Mouse (Mus musculus) liver, postnatal 0 days (tissue): ENCODE measurements around the gene E130309D02Rik. TPM values are rescaled to one million over a fixed set of nuclear protein-coding genes. Genes with fewer than 3 reads are reported as not detected.

Experiments
- ATAC-seq: fragments of 200-750 bp; cut with Nextera tagmentation; 2 replicates; pipeline ENCODE4 v1.8.0; 2017; ENCODE audit warnings: mild to moderate bottlenecking, moderate library complexity
- DNase-seq: peaks from one replicate; pipeline ENCODE4 v3.0.0-alpha.2; 2016
- H3K27ac ChIP-seq: fragments of 300-500 bp; sonication (generic); 2 replicates; pipeline ENCODE4 v1.5.1; 2014; ENCODE audit warnings: antibody characterized with exemption, moderate library complexity, mild to moderate bottlenecking, low read depth
- H3K27me3 ChIP-seq: fragments of 300-500 bp; sonication (generic); 2 replicates; pipeline ENCODE4 v1.6.1; 2014; ENCODE audit warnings: low read length, control low read depth, mixed read lengths; ENCODE audit not compliant: insufficient read depth
- H3K36me3 ChIP-seq: fragments of 300-500 bp; sonication (generic); replicated peaks from 2 replicates; pipeline ENCODE4 v1.6.1; 2014; ENCODE audit warnings: mild to moderate bottlenecking, control low read depth, low read length, moderate library complexity, mixed read lengths; ENCODE audit not compliant: insufficient read depth
- H3K4me1 ChIP-seq: fragments of 300-500 bp; sonication (generic); 2 replicates; pipeline ENCODE4 v1.6.1; 2014; ENCODE audit warnings: antibody characterized with exemption, mild to moderate bottlenecking, control low read depth; ENCODE audit not compliant: insufficient read depth
- H3K4me2 ChIP-seq: fragments of 300-500 bp; sonication (generic); 2 replicates; pipeline ENCODE4 v1.6.1; 2014; ENCODE audit warnings: low read depth, mild to moderate bottlenecking, low read length, moderate library complexity, mixed read lengths
- H3K4me3 ChIP-seq: fragments of 300-500 bp; sonication (generic); 2 replicates; pipeline ENCODE4 v1.5.1; 2014; ENCODE audit warnings: low read depth, low read length
- H3K9ac ChIP-seq: fragments of 300-500 bp; sonication (generic); replicated peaks from 2 replicates; pipeline ENCODE4 v1.6.1; 2014; ENCODE audit warnings: mild to moderate bottlenecking, moderate library complexity
- H3K9me3 ChIP-seq: fragments of 300-500 bp; sonication (generic); 2 replicates; pipeline ENCODE4 v1.6.1; 2016; ENCODE audit warnings: mild to moderate bottlenecking, control low read depth, low read length, mixed read lengths
- CTCF ChIP-seq: sonication (generic); IDR thresholded peaks from 2 replicates; pipeline ENCODE4 v1.5.1; 2016; ENCODE audit warnings: antibody characterized with exemption, low read depth
- EP300 ChIP-seq: IDR thresholded peaks from 2 replicates; pipeline ENCODE4 v1.6.1; 2016; ENCODE audit warnings: antibody characterized with exemption, low read depth, mild to moderate bottlenecking
- WGBS: fragments of 180-500 bp; shearing (Covaris S2); extraction: QIAGEN DNeasy Blood & Tissue Kit; methylation state at CpG from one replicate; pipeline ENCODE4 v1.1.7; 2014; ENCODE audit not compliant: insufficient replicate concordance; 5-methylcytosine and 5-hydroxymethylcytosine counted together
- polyA plus RNA-seq: library from polyadenylated mRNA; unstranded; fragments of >200 nt; fragmentation: Nextera tagmentation; extraction: Ambion mirVana; gene quantifications from 2 replicates; pipeline ENCODE4 v1.2.1, GENCODE M21; 2015

Gene E130309D02Rik
- polyA plus RNA-seq, 1 experiment from 2014 or later: 12.8 TPM

DNA sequence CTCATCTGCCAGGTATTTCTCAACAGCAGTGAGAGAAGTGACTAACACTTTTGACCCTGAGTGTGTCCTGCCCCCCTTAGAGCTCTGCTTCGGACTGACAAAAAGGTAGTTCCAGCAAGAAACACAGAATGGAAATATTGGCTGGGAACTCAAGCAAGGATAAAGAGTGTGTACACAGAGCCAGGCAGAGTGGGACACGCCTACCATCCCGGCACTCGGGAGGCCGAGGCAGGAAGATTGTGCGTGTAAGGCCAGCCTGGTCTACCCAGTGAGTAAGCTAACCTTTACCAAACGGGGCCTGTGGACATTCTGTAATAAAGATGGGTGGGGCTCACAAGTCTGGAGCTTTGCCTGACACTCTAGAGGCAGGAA is 19.9 kb upstream of the E130309D02Rik start:
- TF ChIP-seq EP300: no peak
- TF ChIP-seq CTCF: no peak
- Histone ChIP-seq H3K27me3 (no peaks in the 10 kb centered on the region), H3K4me1 (no peaks in the 10 kb centered on the region; the same call in 1 of the 2 replicates), H3K9me3 (no peaks in the 10 kb centered on the region), H3K4me3 (no peak overlapping the region), H3K9ac (no peak overlapping the region), H3K36me3 (no peaks in the 10 kb centered on the region), H3K27ac (no peak overlapping the region), H3K4me2 (no peak overlapping the region)
- WGBS: 69% methylated on average over 7 of the region's 7 CpGs
- ATAC-seq (no peak), DNase-seq (no peak)

DNA sequence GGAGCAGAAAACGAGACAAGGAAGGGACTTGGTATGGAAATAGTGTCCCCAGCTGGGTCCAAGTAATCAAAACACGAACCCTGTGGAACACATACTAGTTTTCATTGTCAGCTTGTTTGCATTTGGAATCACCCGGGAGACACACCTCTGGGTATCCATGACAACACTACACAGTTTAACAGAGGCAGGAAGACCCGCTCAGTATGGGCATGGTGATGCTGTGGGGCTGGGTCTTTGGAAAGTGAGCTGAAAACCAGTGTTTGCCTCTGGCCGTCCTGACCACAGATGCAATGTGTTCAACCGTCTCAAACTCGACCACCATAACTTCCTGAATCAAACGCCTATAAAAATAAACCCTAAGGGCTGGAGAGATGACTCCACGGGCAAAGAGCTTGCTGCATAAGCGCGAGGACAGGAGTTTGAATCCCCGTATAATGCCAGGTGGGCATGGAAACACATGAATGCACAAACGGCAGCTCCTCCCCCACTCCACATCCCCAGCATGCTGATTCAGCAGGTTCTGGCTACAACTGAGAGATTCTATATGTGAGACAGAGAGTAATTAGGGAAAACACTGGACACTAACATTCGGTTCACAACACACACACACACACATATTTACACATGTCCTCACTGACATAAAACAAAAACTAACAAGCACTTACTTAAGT is 19.4 kb upstream of the E130309D02Rik start:
- no peak overlapping the region for H3K4me2 ChIP-seq
- no peaks in the 10 kb centered on the region for H3K36me3 ChIP-seq
- no peaks in the 10 kb centered on the region for H3K9me3 ChIP-seq
- no peak overlapping the region for H3K9ac ChIP-seq
- no peak for TF ChIP-seq CTCF
- TF ChIP-seq EP300: no peak
- no peak for DNase-seq
- H3K27ac ChIP-seq: no peak overlapping the region
- no peak for ATAC-seq
- no peaks in the 10 kb centered on the region for H3K27me3 ChIP-seq
- peaks cover 5% of the 10 kb centered on the region for H3K4me1 ChIP-seq
- H3K4me3 ChIP-seq: no peak overlapping the region
- 49% methylated on average over 14 of the region's 14 CpGs for WGBS

DNA sequence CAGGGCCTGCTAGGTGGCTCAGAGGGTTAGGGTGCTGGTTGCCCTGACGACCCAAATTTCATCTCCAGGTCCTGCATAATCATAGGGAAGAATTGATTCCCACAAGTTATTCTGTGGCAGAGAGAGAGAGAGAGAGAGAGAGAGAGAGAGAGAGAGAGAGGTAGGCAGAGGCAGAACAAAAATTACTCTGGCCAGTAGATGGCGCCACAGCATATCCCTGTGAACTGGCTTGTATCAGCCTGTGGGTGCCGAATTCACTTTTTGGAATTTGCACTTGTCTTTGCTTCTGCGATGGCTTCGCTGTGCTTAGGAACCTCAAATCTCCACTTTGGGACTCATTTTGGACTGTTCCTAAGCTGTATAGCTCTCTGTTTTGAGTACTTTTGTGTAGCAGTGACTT is 18.7 kb upstream of the E130309D02Rik start:
- Histone ChIP-seq H3K9me3 (no peaks in the 10 kb centered on the region), H3K27me3 (no peaks in the 10 kb centered on the region), H3K4me1 (peaks cover 6% of the 10 kb centered on the region), H3K36me3 (no peaks in the 10 kb centered on the region), H3K4me3 (no peak overlapping the region), H3K4me2 (0 out of 2 replicates have a peak overlapping the region, but pooled peaks have one; percentile 33), H3K27ac (no peak overlapping the region), H3K9ac (no peak overlapping the region)
- TF ChIP-seq EP300 (no peak), CTCF (peak; percentile 84)
- whole genome bisulfite sequencing: 8% methylated on average over 5 of the region's 5 CpGs
- no peak for ATAC-seq
- DNase-seq: peak; percentile 81

DNA sequence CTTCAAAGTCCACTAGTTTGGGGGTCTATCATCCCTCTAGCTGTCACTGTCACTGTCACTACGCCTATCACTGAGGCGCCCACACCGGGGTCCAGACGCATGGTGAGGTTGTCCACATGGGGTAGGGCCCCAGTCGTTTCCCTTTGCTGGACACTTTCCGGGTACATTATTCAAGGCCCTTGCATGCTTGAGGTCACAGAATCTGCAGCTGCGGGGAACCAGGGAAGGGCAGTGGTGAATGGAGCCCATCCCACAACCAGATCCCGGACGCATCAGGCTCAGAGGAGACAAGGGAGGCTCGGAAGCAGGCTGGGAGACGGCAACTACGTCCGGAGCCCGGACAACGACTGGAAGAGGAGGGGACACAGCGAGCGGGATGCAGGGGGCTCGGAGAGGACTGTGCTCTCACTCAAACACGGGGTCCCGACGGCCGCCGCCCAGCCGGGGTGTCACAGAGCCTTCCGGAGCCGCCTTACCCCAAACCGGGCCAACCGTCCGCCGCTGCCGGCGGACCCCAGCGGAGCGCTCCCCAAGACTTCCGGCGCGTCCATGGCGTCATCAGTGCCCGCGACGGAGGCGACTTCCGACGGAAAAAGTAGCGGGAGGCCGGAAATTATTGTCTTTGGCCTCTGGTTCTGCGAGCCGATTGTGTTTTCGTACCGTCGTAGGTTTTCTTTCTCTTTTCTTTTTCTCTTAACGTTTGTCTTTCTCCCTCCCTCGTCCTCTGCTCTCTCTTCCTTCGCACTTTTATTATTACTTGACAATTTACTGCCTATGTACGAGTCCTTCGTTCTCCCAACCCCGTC is 13.7 kb upstream of the E130309D02Rik start, which contains the start of gene Zdhhc4:
Gene Zdhhc4 (minus strand): TSS at position 567 of the 806 bp plus-strand sequence.
- ATAC-seq: peak; percentile 88
- H3K27ac ChIP-seq: peak within 1 kb of the TSS; percentile 83
- peaks cover 14% of the 10 kb centered on the region for H3K36me3 ChIP-seq
- peak within 1 kb of the TSS; percentile 92 for H3K9ac ChIP-seq
- H3K4me1 ChIP-seq: peaks cover 16% of the 10 kb centered on the region
- WGBS: under 1% methylated on average over 51 of the region's 57 CpGs
- peak within 1 kb of the TSS; percentile 77 for H3K4me2 ChIP-seq
- TF ChIP-seq CTCF (no peak), EP300 (peak; percentile 53; the same call in 1 of the 2 replicates)
- peak within 1 kb of the TSS; percentile 90 for H3K4me3 ChIP-seq
- peak; percentile 93 for DNase-seq
- no peaks in the 10 kb centered on the region for H3K27me3 ChIP-seq
- no peaks in the 10 kb centered on the region for H3K9me3 ChIP-seq

DNA sequence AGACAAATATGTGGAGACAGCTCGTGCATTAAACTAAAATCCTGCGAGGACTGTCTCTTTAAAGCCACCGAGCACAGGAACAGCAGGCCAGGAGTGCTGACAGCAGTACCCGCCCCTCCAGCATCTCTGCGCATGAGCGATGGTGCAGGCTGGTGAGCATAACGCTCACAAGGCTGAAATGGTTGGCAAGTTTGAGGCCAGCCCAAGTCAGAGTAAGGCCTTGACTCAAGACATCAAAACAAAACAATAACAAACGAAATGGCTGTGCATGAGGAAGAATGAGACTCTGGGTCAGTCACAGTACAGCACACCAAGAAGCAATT is 2.1 kb upstream of the E130309D02Rik start:
- H3K4me1 ChIP-seq: peaks cover 14% of the 10 kb centered on the region
- H3K9ac ChIP-seq: no peak overlapping the region
- WGBS: 74% methylated on average over 8 of the region's 8 CpGs
- DNase-seq: no peak
- H3K27ac ChIP-seq: peak overlapping the region; percentile 79
- TF ChIP-seq EP300: no peak
- TF ChIP-seq CTCF: no peak
- no peaks in the 10 kb centered on the region for H3K27me3 ChIP-seq
- no peaks in the 10 kb centered on the region for H3K9me3 ChIP-seq
- ATAC-seq: no peak
- H3K36me3 ChIP-seq: peaks cover 38% of the 10 kb centered on the region
- no peak overlapping the region for H3K4me3 ChIP-seq
- H3K4me2 ChIP-seq: no peak overlapping the region

DNA sequence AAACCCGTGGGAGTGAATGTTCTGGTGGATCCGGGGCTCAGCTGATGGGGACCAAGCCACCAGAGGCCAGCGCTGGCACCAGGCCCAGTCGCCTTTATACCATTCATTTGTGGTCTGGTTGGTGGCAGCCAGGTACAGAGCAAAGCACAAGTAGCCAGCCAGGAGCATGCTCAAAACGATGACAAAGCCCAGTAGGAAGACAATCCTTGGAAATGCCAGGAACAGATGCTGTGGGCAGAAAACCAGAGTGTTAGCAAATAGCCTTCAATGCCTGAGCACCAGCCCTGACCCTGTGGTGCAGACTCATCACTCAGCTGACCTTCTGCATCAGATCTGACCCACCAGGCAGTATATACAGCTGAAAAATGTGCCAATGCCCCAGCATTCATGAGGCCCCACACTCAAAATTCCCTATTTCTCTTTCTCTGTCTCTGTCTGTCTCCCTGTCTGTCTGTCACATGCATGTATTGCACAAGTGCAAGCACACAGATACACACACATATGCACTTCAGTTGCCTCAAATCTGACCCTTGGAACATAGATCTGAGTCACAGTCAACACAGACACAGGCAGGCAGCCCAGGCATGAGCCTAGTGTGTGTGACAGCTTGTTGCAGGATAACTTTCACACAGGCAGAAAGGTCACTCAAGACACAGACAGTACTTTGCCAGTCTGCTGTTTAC is 1.6 kb upstream of the E130309D02Rik start:
- peaks cover 35% of the 10 kb centered on the region for H3K36me3 ChIP-seq
- no peaks in the 10 kb centered on the region for H3K9me3 ChIP-seq
- TF ChIP-seq EP300 (no peak; the same call in 1 of the 2 replicates), CTCF (no peak)
- no peak overlapping the region for H3K9ac ChIP-seq
- no peak overlapping the region for H3K4me2 ChIP-seq
- ATAC-seq (peak; percentile 83), DNase-seq (peak; percentile 37)
- whole genome bisulfite sequencing: 84% methylated on average over 5 of the region's 5 CpGs
- peak overlapping the region; percentile 79 for H3K27ac ChIP-seq
- no peak overlapping the region for H3K4me3 ChIP-seq
- H3K27me3 ChIP-seq: no peaks in the 10 kb centered on the region
- H3K4me1 ChIP-seq: peaks cover 14% of the 10 kb centered on the region
